Mouse (Mus musculus): ENCODE measurements at regions not wholly inside any gene's neighbourhood (a gene's known extent, or its start where the extent isn't known, plus 50 kb on each side); places are given as distances from the start of the nearest gene placed in this dataset.
A peak's percentile ranks its signal among the peaks of the same experiment; 100 is the strongest.

GRCm38 (mm10) chr2:75061009-75061408 is 235.4 kb downstream of the Mtx2 start:
- Histone ChIP-seq H3K4me3 (replicated peaks in 1 of 3; ENCODE audit: low read depth in 2 of 3, low read length in 2 of 3, poor library complexity in 1 of 3) (no peak overlapping the region), H3K4me2 (ENCODE audit: insufficient read depth, low read depth, poor library complexity, severe bottlenecking) (no peak overlapping the region), H3K27me3 (replicated peaks) (peaks cover 2% of the 10 kb centered on the region), H3K4me1 (ENCODE audit: control insufficient read depth in 1 of 2, insufficient read depth in 2 of 2) (no peaks in the 10 kb centered on the region), H3K9me3 (replicated peaks; ENCODE audit: low read length) (no peaks in the 10 kb centered on the region), H3K27ac (ENCODE audit: insufficient read depth, low read depth) (no peak overlapping the region), H3K9ac (ENCODE audit: insufficient read depth, low read depth) (no peak overlapping the region), H3K79me2 (replicated peaks; ENCODE audit: control insufficient read depth, extremely low read depth, insufficient read depth, poor library complexity, severe bottlenecking) (no peaks in the 10 kb centered on the region), H3K36me3 (replicated peaks in 1 of 2; ENCODE audit: control insufficient read depth in 1 of 2, insufficient read depth in 1 of 2, low read length in 1 of 2) (no peaks in the 10 kb centered on the region)
- DNase-seq (ENCODE audit: extremely low read depth) = no peak
- in situ Hi-C loops (cut with MboI; ENCODE audit: low pct_ligation_motif_present, low pct_unique_long_range_greater_than_20kb, low sequenced_read_pairs) (no loop called here), dilution Hi-C loops (cut with MboI; ENCODE audit: extremely low pct_ligation_motif_present, extremely low pct_unique_long_range_greater_than_20kb, low sequenced_read_pairs) (no loop called here)
- TF ChIP-seq MAFK (IDR thresholded peaks at IDR 0.05; ENCODE audit: insufficient replicate concordance, low read length) = no peak
- no peak for TF ChIP-seq ELF1 (IDR thresholded peaks at IDR 0.05; ENCODE audit: low read depth, low read length)
- no peak for TF ChIP-seq USF1 (IDR thresholded peaks at IDR 0.05; ENCODE audit: low read depth, low read length)
- no peak for TF ChIP-seq EP300 (IDR thresholded peaks at IDR 0.05; ENCODE audit: low read length)
- no peak for TF ChIP-seq ZMIZ1 (IDR thresholded peaks at IDR 0.05; ENCODE audit: low read depth, low read length)
- no peak for TF ChIP-seq ETS1 (conservative IDR thresholded peaks at IDR 0.05; ENCODE audit: low read depth, low read length)
- no peak for TF ChIP-seq TCF12 (IDR thresholded peaks at IDR 0.05; ENCODE audit: low read depth, low read length)
- no peak for TF ChIP-seq ZC3H11A (IDR thresholded peaks at IDR 0.05; ENCODE audit: low read depth, low read length)
- no peak for TF ChIP-seq CHD2 (IDR thresholded peaks at IDR 0.05; ENCODE audit: low read length)
- TF ChIP-seq ZKSCAN1 (IDR thresholded peaks at IDR 0.05; ENCODE audit: borderline replicate concordance, low read depth, low read length) = no peak

GRCm38 (mm10) chr2:75061456-75062188 is 236.0 kb downstream of the Mtx2 start:
- TF ChIP-seq CTCF (conservative IDR thresholded peaks at IDR 0.05 in 1 of 2, IDR thresholded peaks at IDR 0.05 in 1 of 2; ENCODE audit: low read depth in 2 of 2, low read length in 2 of 2) (0 out of 4 replicates have a peak, but pooled peaks of 1 of the 2 experiments have one; percentile 9), ETS1 (conservative IDR thresholded peaks at IDR 0.05; ENCODE audit: low read depth, low read length) (no peak)
- no peaks in the 10 kb centered on the region for H3K36me3 ChIP-seq (replicated peaks in 1 of 2; ENCODE audit: control insufficient read depth in 1 of 2, insufficient read depth in 1 of 2, low read length in 1 of 2)
- H3K79me2 ChIP-seq (replicated peaks; ENCODE audit: control insufficient read depth, extremely low read depth, insufficient read depth, poor library complexity, severe bottlenecking) = no peaks in the 10 kb centered on the region
- no peak overlapping the region for H3K4me3 ChIP-seq (replicated peaks in 1 of 3; ENCODE audit: low read depth in 2 of 3, low read length in 2 of 3, poor library complexity in 1 of 3)
- H3K9me3 ChIP-seq (replicated peaks; ENCODE audit: low read length) = no peaks in the 10 kb centered on the region
- peaks cover 2% of the 10 kb centered on the region for H3K27me3 ChIP-seq (replicated peaks)
- H3K4me2 ChIP-seq (ENCODE audit: insufficient read depth, low read depth, poor library complexity, severe bottlenecking) = no peak overlapping the region
- dilution Hi-C loops (cut with MboI; ENCODE audit: extremely low pct_ligation_motif_present, extremely low pct_unique_long_range_greater_than_20kb, low sequenced_read_pairs) (no loop called here), in situ Hi-C loops (cut with MboI; ENCODE audit: low pct_ligation_motif_present, low pct_unique_long_range_greater_than_20kb, low sequenced_read_pairs) (no loop called here)
- H3K4me1 ChIP-seq (ENCODE audit: control insufficient read depth in 1 of 2, insufficient read depth in 2 of 2) = no peaks in the 10 kb centered on the region
- DNase-seq (ENCODE audit: extremely low read depth) = no peak
- no peak overlapping the region for H3K27ac ChIP-seq (ENCODE audit: insufficient read depth, low read depth)
- no peak overlapping the region for H3K9ac ChIP-seq (ENCODE audit: insufficient read depth, low read depth)

GRCm38 (mm10) chr2:75062189-75062510 is 236.5 kb downstream of the Mtx2 start:
- H3K9me3 ChIP-seq (replicated peaks; ENCODE audit: low read length) = no peaks in the 10 kb centered on the region
- TF ChIP-seq MAZ (IDR thresholded peaks at IDR 0.05; ENCODE audit: low read depth, low read length) = no peak
- TF ChIP-seq ETS1 (conservative IDR thresholded peaks at IDR 0.05; ENCODE audit: low read depth, low read length) = no peak
- TF ChIP-seq SIN3A (IDR thresholded peaks at IDR 0.05; ENCODE audit: low read length) = no peak
- TF ChIP-seq MAX (IDR thresholded peaks at IDR 0.05; ENCODE audit: low read length) = no peak
- no peak for TF ChIP-seq UBTF (IDR thresholded peaks at IDR 0.05; ENCODE audit: low read depth, low read length)
- TF ChIP-seq CHD1 (IDR thresholded peaks at IDR 0.05; ENCODE audit: low read depth, low read length) = no peak
- TF ChIP-seq GABPA (IDR thresholded peaks at IDR 0.05; ENCODE audit: insufficient replicate concordance, low read depth, low read length) = no peak
- TF ChIP-seq PAX5 (IDR thresholded peaks at IDR 0.05; ENCODE audit: low read length) = no peak
- TF ChIP-seq USF2 (conservative IDR thresholded peaks at IDR 0.05; ENCODE audit: low read depth, low read length) = no peak
- TF ChIP-seq EP300 (IDR thresholded peaks at IDR 0.05; ENCODE audit: low read length) = no peak
- TF ChIP-seq ZMIZ1 (IDR thresholded peaks at IDR 0.05; ENCODE audit: low read depth, low read length) = no peak
- no peak for TF ChIP-seq JUN (IDR thresholded peaks at IDR 0.05; ENCODE audit: insufficient read depth, low read depth, low read length)
- TF ChIP-seq TCF12 (IDR thresholded peaks at IDR 0.05; ENCODE audit: low read depth, low read length) = no peak
- TF ChIP-seq POLR2A (IDR thresholded peaks at IDR 0.05; ENCODE audit: low read depth, low read length) = no peak
- TF ChIP-seq SMC3 (IDR thresholded peaks at IDR 0.05; ENCODE audit: low read depth, low read length) = no peak
- no peak overlapping the region for H3K4me3 ChIP-seq (replicated peaks in 1 of 3; ENCODE audit: low read depth in 2 of 3, low read length in 2 of 3, poor library complexity in 1 of 3)
- H3K36me3 ChIP-seq (replicated peaks in 1 of 2; ENCODE audit: control insufficient read depth in 1 of 2, insufficient read depth in 1 of 2, low read length in 1 of 2) = no peaks in the 10 kb centered on the region
- H3K4me2 ChIP-seq (ENCODE audit: insufficient read depth, low read depth, poor library complexity, severe bottlenecking) = no peak overlapping the region
- H3K9ac ChIP-seq (ENCODE audit: insufficient read depth, low read depth) = no peak overlapping the region
- in situ Hi-C loops (cut with MboI; ENCODE audit: low pct_ligation_motif_present, low pct_unique_long_range_greater_than_20kb, low sequenced_read_pairs) = no loop called here
- no peaks in the 10 kb centered on the region for H3K79me2 ChIP-seq (replicated peaks; ENCODE audit: control insufficient read depth, extremely low read depth, insufficient read depth, poor library complexity, severe bottlenecking)
- no peak for DNase-seq (ENCODE audit: extremely low read depth)
- peaks cover 0 to 3% of the 10 kb centered on the region in 2 experiments; a peak in 2 of 4 replicates for H3K4me1 ChIP-seq (ENCODE audit: control insufficient read depth in 1 of 2, insufficient read depth in 2 of 2)
- dilution Hi-C loops (cut with MboI; ENCODE audit: extremely low pct_ligation_motif_present, extremely low pct_unique_long_range_greater_than_20kb, low sequenced_read_pairs) = no loop called here
- H3K27ac ChIP-seq (ENCODE audit: insufficient read depth, low read depth) = no peak overlapping the region
- H3K27me3 ChIP-seq (replicated peaks) = peaks cover 2% of the 10 kb centered on the region
